Mouse (Mus musculus): ENCODE measurements at regions not wholly inside any gene's neighbourhood (a gene's known extent, or its start where the extent isn't known, plus 50 kb on each side); places are given as distances from the start of the nearest gene placed in this dataset.

DNA sequence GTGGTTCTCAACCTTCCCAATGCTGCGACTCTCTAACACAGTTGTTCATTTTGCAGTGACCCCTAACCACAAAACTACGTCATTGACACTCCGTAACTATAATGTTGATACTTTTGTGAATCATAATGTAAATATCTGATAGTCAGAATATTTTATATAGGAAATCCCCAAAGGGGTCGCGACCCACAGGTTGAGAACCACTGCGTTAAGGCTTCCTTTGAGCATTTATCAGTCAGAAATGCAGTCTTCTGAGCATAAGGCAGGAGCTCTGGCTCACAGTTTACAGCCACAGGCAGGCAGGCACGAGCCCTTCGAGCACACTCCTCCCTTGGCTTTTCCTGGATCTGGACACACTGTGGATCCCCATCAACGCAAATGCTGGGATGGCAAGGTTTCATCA is 57.0 kb downstream of the Nxnl2 start:
- no peaks in the 10 kb centered on the region for H3K79me3 ChIP-seq (ENCODE audit: low read depth)
- no peak overlapping the region for H3K4me3 ChIP-seq (ENCODE audit: insufficient read depth, poor library complexity, severe bottlenecking)
- TF ChIP-seq USF1 (IDR thresholded peaks at IDR 0.05; ENCODE audit: low read depth) (no peak), MAX (IDR thresholded peaks at IDR 0.05) (no peak), CTCF (IDR thresholded peaks at IDR 0.05; ENCODE audit: control insufficient read depth, insufficient read depth, insufficient read length) (no peak), FOSL1 (IDR thresholded peaks at IDR 0.05; ENCODE audit: insufficient read depth, low read length, poor library complexity, severe bottlenecking) (no peak), MYOD1 (IDR thresholded peaks at IDR 0.05; ENCODE audit: control insufficient read depth, insufficient read length, low read depth) (no peak), CEBPB (IDR thresholded peaks at IDR 0.05; ENCODE audit: low read depth) (no peak), MYOG (IDR thresholded peaks at IDR 0.05; ENCODE audit: control insufficient read depth, extremely low read depth, insufficient read length) (no peak)
- H3K79me2 ChIP-seq (ENCODE audit: control insufficient read depth, insufficient read depth) = no peaks in the 10 kb centered on the region
- H3K27me3 ChIP-seq (ENCODE audit: control insufficient read depth, insufficient read depth, insufficient read length) = no peaks in the 10 kb centered on the region
- no peak overlapping the region for H3ac ChIP-seq (ENCODE audit: control insufficient read depth, insufficient read length, low read depth)
- no peaks in the 10 kb centered on the region for H3K36me3 ChIP-seq (ENCODE audit: control insufficient read depth, insufficient read depth)

DNA sequence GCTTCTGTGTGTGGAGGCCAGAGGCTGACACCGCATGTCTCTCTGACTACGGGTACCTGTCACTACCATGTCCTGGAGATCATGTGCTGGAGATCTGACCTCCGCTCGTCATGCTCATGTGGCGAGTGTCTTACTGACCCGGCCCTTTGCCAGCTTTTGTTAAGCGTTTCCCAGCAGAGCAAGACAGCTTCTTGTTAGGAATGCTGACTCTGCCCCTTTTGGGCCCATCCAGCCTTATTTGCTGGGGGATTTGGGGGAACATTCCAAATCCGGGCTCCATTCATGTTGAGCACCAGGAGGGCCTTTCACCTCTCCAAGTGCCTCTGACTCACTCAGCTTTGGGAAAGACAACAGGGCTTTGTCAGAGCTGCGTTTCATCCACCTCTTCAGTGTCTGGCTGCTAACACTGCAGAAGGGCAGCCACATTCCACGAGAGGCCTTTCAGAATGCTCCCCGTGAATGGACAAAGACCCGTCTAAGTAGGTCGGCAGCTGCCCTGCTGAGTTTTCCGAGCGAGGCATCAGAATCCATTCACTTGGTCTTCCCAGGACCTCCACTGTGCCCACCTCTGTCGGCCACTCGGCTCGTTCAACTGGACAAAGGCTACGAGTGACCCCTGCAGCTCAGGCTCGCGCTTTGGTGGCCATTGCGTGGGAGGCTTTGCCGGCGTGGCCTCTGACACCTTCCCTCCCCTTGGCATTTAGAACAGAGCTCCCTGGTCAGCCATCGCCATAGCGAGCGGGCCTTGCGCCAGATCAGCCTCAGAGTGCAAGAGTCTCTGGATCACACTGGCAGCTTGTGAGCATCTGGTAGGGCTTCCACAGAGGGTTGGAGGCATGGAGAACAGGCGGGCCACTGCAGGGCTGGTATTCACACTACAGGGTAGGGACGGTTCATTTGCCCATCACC is 58.3 kb downstream of the Nxnl2 start:
- H3K79me2 ChIP-seq (ENCODE audit: control insufficient read depth, insufficient read depth) = no peaks in the 10 kb centered on the region
- H3K4me3 ChIP-seq (ENCODE audit: insufficient read depth, poor library complexity, severe bottlenecking) = no peak overlapping the region
- no peak overlapping the region for H3ac ChIP-seq (ENCODE audit: control insufficient read depth, insufficient read length, low read depth)
- no peak for TF ChIP-seq MYOG (IDR thresholded peaks at IDR 0.05; ENCODE audit: control insufficient read depth, extremely low read depth, insufficient read length)
- no peak for TF ChIP-seq FOSL1 (IDR thresholded peaks at IDR 0.05; ENCODE audit: insufficient read depth, low read length, poor library complexity, severe bottlenecking)
- TF ChIP-seq MAX (IDR thresholded peaks at IDR 0.05) = no peak
- TF ChIP-seq MYOD1 (IDR thresholded peaks at IDR 0.05; ENCODE audit: control insufficient read depth, insufficient read length, low read depth) = no peak
- no peak for TF ChIP-seq CTCF (IDR thresholded peaks at IDR 0.05; ENCODE audit: control insufficient read depth, insufficient read depth, insufficient read length)
- no peak for TF ChIP-seq USF1 (IDR thresholded peaks at IDR 0.05; ENCODE audit: low read depth)
- TF ChIP-seq CEBPB (IDR thresholded peaks at IDR 0.05; ENCODE audit: low read depth) = no peak
- no peaks in the 10 kb centered on the region for H3K27me3 ChIP-seq (ENCODE audit: control insufficient read depth, insufficient read depth, insufficient read length)
- H3K79me3 ChIP-seq (ENCODE audit: low read depth) = no peaks in the 10 kb centered on the region
- H3K36me3 ChIP-seq (ENCODE audit: control insufficient read depth, insufficient read depth) = no peaks in the 10 kb centered on the region

GRCm38 (mm10) chr13:51229862-51230261 is 59.0 kb downstream of the Nxnl2 start:
- H3K79me3 ChIP-seq (ENCODE audit: low read depth) = no peaks in the 10 kb centered on the region
- no peaks in the 10 kb centered on the region for H3K27me3 ChIP-seq (ENCODE audit: control insufficient read depth, insufficient read depth, insufficient read length)
- H3K79me2 ChIP-seq (ENCODE audit: control insufficient read depth, insufficient read depth) = no peaks in the 10 kb centered on the region
- no peak overlapping the region for H3ac ChIP-seq (ENCODE audit: control insufficient read depth, insufficient read length, low read depth)
- no peak overlapping the region for H3K4me3 ChIP-seq (ENCODE audit: insufficient read depth, poor library complexity, severe bottlenecking)
- no peaks in the 10 kb centered on the region for H3K36me3 ChIP-seq (ENCODE audit: control insufficient read depth, insufficient read depth)
- TF ChIP-seq FOSL1 (IDR thresholded peaks at IDR 0.05; ENCODE audit: insufficient read depth, low read length, poor library complexity, severe bottlenecking) = no peak
- no peak for TF ChIP-seq CTCF (IDR thresholded peaks at IDR 0.05; ENCODE audit: control insufficient read depth, insufficient read depth, insufficient read length)
- TF ChIP-seq MYOG (IDR thresholded peaks at IDR 0.05; ENCODE audit: control insufficient read depth, extremely low read depth, insufficient read length) = no peak
- TF ChIP-seq MAX (IDR thresholded peaks at IDR 0.05) = no peak

GRCm38 (mm10) chr13:51231586-51231985 is 60.8 kb downstream of the Nxnl2 start:
- Histone ChIP-seq H3K79me2 (ENCODE audit: control insufficient read depth, insufficient read depth) (no peaks in the 10 kb centered on the region), H3K4me3 (ENCODE audit: insufficient read depth, poor library complexity, severe bottlenecking) (no peak overlapping the region), H3K27me3 (ENCODE audit: control insufficient read depth, insufficient read depth, insufficient read length) (no peaks in the 10 kb centered on the region), H3K79me3 (ENCODE audit: low read depth) (no peaks in the 10 kb centered on the region), H3ac (ENCODE audit: control insufficient read depth, insufficient read length, low read depth) (no peak overlapping the region), H3K36me3 (ENCODE audit: control insufficient read depth, insufficient read depth) (no peaks in the 10 kb centered on the region)
- TF ChIP-seq MAX (IDR thresholded peaks at IDR 0.05) = no peak
- TF ChIP-seq CEBPB (IDR thresholded peaks at IDR 0.05; ENCODE audit: low read depth) = no peak
- TF ChIP-seq CTCF (IDR thresholded peaks at IDR 0.05; ENCODE audit: control insufficient read depth, insufficient read depth, insufficient read length) = no peak
- TF ChIP-seq MYOD1 (IDR thresholded peaks at IDR 0.05; ENCODE audit: control insufficient read depth, insufficient read length, low read depth) = no peak
- TF ChIP-seq MYOG (IDR thresholded peaks at IDR 0.05; ENCODE audit: control insufficient read depth, extremely low read depth, insufficient read length) = no peak
- no peak for TF ChIP-seq FOSL1 (IDR thresholded peaks at IDR 0.05; ENCODE audit: insufficient read depth, low read length, poor library complexity, severe bottlenecking)
- TF ChIP-seq USF1 (IDR thresholded peaks at IDR 0.05; ENCODE audit: low read depth) = no peak

- H3K27me3 ChIP-seq (ENCODE audit: control insufficient read depth, insufficient read depth, insufficient read length) = no peaks in the 10 kb centered on the region
- H3K79me3 ChIP-seq (ENCODE audit: low read depth) = no peaks in the 10 kb centered on the region
- H3K36me3 ChIP-seq (ENCODE audit: control insufficient read depth, insufficient read depth) = no peaks in the 10 kb centered on the region
- no peak overlapping the region for H3ac ChIP-seq (ENCODE audit: control insufficient read depth, insufficient read length, low read depth)
- H3K4me3 ChIP-seq (ENCODE audit: insufficient read depth, poor library complexity, severe bottlenecking) = no peak overlapping the region
- TF ChIP-seq CTCF (IDR thresholded peaks at IDR 0.05; ENCODE audit: control insufficient read depth, insufficient read depth, insufficient read length) (no peak), MYOG (IDR thresholded peaks at IDR 0.05; ENCODE audit: control insufficient read depth, extremely low read depth, insufficient read length) (no peak), FOSL1 (IDR thresholded peaks at IDR 0.05; ENCODE audit: insufficient read depth, low read length, poor library complexity, severe bottlenecking) (no peak), MAX (IDR thresholded peaks at IDR 0.05) (no peak), CEBPB (IDR thresholded peaks at IDR 0.05; ENCODE audit: low read depth) (no peak), USF1 (IDR thresholded peaks at IDR 0.05; ENCODE audit: low read depth) (no peak), MYOD1 (IDR thresholded peaks at IDR 0.05; ENCODE audit: control insufficient read depth, insufficient read length, low read depth) (no peak)
- H3K79me2 ChIP-seq (ENCODE audit: control insufficient read depth, insufficient read depth) = no peaks in the 10 kb centered on the region
Observed at GRCm38 (mm10) chr13:51247378-51247777, 76.6 kb downstream of the Nxnl2 start.
